Mouse (Mus musculus) cerebellum, adult 8-10 months (tissue): ENCODE results near the gene Ptf1a.

ENCODE experiments used
- DNase-seq: peaks from one replicate; pipeline ENCODE4 v3.0.0; 2022

Gene Ptf1a

DNA sequence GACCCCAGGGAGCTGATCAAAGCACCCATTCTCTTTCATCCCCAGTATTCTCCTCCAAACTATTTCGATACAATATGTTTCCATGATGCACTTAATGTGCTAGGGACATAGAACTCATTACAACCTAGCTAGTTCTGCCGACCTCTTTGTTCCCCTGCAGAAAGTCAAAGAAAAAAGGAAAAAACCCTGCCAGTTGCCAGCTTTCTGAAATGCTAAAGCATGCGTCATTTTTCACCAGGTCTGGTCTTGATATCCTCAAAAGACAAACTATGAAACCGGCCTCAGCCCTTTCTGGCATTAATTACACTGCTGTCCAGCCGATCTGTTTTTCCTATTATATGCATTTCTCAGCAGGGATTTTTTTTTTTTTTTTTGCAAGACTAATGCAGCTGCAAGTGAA lies 9.8 kb downstream of the Ptf1a start:
- DNase-seq, result no peak

DNA sequence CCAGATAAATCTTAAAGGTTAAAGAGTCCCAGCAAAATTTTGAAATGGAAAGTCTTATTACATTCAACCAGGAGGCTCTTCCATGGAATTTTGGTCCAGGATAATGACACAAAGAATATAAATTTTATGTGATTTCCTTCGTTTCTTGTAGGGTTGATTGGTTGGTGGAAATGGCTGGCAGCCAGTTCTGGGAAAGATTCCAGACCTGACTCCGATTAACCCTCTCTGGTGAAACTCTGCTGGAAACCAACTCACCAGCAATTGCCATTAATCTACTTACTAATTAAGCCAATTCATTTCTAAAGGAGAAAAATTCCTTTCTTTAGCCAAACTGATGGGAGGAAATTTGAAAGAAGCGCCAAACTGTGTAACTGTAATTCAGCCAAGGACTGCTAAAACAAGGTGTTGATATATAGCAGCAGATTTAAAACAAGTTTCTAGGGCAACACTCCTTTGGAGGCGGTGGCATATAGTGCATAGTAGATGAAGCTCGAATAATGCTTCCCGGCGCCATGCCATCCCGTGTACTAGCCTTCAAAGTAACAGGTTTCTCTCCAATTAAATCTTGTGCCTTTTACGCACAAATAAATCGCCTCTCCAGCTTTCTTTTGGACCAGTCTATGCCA lies 10.5 kb downstream of the Ptf1a start:
- no peak for DNase-seq

DNA sequence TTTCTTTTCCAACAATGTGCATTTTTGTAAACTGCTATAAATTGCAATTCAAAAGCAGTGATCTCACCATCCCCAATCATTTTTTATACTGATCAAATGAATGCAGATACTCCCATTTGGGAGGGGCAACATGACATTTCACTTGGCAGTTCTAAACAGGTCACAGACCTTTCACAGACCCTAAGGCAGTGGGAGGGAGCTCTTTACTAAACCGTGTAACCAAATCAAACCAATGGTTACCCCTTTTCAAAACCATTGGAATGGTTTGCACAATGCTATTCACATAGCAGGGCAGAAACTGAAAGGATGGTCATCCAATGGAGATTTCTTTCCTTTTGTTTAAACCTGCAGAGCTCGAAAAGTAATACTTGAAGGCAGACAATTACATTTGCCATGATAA lies 13.3 kb downstream of the Ptf1a start:
- DNase-seq, result no peak

DNA sequence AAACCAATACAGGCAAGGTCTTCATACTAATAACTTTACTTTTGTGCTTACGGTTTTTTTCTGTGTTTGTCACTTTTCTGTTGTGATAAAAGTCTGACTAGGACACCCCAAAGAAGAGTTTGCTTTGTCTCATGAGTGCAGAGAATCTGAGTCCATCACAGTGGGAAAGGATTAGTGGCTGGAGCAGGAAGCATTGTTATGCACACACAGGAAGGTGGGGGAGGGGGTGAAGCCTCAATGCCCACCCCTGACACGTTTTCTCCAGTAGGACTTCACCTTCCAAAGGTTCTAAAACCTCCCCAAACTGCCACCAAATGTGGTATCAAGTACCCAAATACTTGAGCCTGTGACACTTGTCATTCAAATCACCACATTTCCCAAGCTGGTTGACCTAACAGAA lies 16.5 kb downstream of the Ptf1a start:
- no peak for DNase-seq

DNA sequence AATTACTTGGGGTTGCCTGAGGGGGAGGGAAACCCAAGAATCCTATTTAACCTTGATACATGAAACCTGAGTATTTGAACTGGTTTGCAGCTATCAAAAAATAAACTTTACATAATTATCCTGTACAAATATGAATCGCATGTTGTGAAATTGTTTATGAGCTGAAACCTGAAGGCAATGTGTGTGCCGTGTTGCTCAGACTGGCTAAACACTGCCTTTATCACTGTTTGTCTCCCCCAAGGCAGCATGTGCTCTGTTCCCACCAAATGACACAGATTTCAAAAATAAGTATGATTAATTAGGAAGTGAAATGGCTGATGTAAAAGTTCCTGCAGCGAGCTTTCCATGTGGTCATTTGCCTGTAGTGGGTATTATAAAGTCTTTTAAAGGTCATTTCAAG lies 44.8 kb downstream of the Ptf1a start:
- DNase-seq, result no peak
